Mouse (Mus musculus): ENCODE data around the gene Pla2g7.

- TF ChIP-seq CTCF (IDR thresholded peaks at IDR 0.05; ENCODE audit: low read depth, low read length) (no peak), POLR2A (IDR thresholded peaks at IDR 0.05; ENCODE audit: extremely low read depth, insufficient read depth, low read length) (no peak)
Measured at GRCm38 (mm10) chr17:43551122-43551630, 16.7 kb upstream of the Pla2g7 start.
